8 mouse cellular contexts compared by ENCODE assay signal in genomic region chr4:59805181-59805967, GRCm38 (mm10). TPM values are rescaled to one million over a fixed set of nuclear protein-coding genes. Genes with fewer than 3 reads are reported as not detected.
DNase-seq lines count a peak whose midpoint lies in the region; ATAC-seq and TF ChIP-seq lines count a peak whose summit lies in the region.

Gene Snx30 (plus strand): TSS chr4:59805840.

- no peak; the same call in 1 of the 2 replicates for TF ChIP-seq CTCF in intestine, postnatal 0 days (IDR thresholded peaks at IDR 0.05; ENCODE audit: low read depth)
- TF ChIP-seq CTCF in small intestine, adult 2 months (IDR thresholded peaks at IDR 0.05; ENCODE audit: extremely low read depth, insufficient read length, insufficient replicate concordance, low read depth, low read length), result no peak

- peak; percentile 54 for TF ChIP-seq POLR2A in small intestine, adult 2 months (IDR thresholded peaks at IDR 0.05; ENCODE audit: low read depth, low read length)

- H3K9ac ChIP-seq in intestine, postnatal 0 days (ENCODE audit: low read depth, low read length), result peak within 1 kb of the TSS; percentile 71
- H3K9ac ChIP-seq in limb, embryonic 11.5 days (ENCODE audit: low read length), result peak within 1 kb of the TSS; percentile 74
- H3K9ac ChIP-seq in midbrain, embryonic 13.5 days (replicated peaks), result peak within 1 kb of the TSS; percentile 89

- peak; percentile 90 for DNase-seq in layer of hippocampus, adult 11-12 months (ENCODE audit: low spot score)
- no peak for DNase-seq in layer of hippocampus, adult 9-10 months (ENCODE audit: low spot score)
- DNase-seq in embryonic facial prominence, embryonic 10.5 days (ENCODE audit: low spot score), result peak; percentile 91
- DNase-seq in limb, embryonic 11.5 days (ENCODE audit: low spot score), result peak; percentile 88

- ATAC-seq in granulocyte monocyte progenitor cell, adult 5-6 weeks (replicated peaks; ENCODE audit: poor library complexity, severe bottlenecking), result peak; percentile 54
- peak; percentile 96 for ATAC-seq in intestine, postnatal 0 days
- peak; percentile 95 for ATAC-seq in limb, embryonic 11.5 days (ENCODE audit: insufficient number of reproducible peaks, low FRiP score, low TSS enrichment, low read depth)
- peak; percentile 91 for ATAC-seq in midbrain, embryonic 13.5 days

- no peaks in the 10 kb centered on the region for H3K9me3 ChIP-seq in embryonic facial prominence, embryonic 10.5 days
- H3K9me3 ChIP-seq in intestine, postnatal 0 days (ENCODE audit: control insufficient read depth), result no peaks in the 10 kb centered on the region
- H3K9me3 ChIP-seq in limb, embryonic 11.5 days (ENCODE audit: control insufficient read depth, low read length), result no peaks in the 10 kb centered on the region
- H3K9me3 ChIP-seq in midbrain, embryonic 13.5 days, result no peaks in the 10 kb centered on the region

- WGBS in embryonic facial prominence, embryonic 10.5 days, result 2% methylated on average over 45 of the region's 45 CpGs
- 5% methylated on average over 32 of the region's 45 CpGs for WGBS in intestine, postnatal 0 days
- WGBS in limb, embryonic 11.5 days, result 3% methylated on average over 36 of the region's 45 CpGs
- 3% methylated on average over 42 of the region's 45 CpGs for WGBS in midbrain, embryonic 13.5 days
- 5% methylated on average over 42 of the region's 45 CpGs for WGBS in small intestine, adult 2 months

- H3K27ac ChIP-seq in embryonic facial prominence, embryonic 10.5 days (replicated peaks), result peak within 1 kb of the TSS; percentile 90
- H3K27ac ChIP-seq in intestine, postnatal 0 days (ENCODE audit: low read depth, low read length), result peak within 1 kb of the TSS; percentile 50
- H3K27ac ChIP-seq in limb, embryonic 11.5 days (replicated peaks; ENCODE audit: low read depth, low read length), result 0 out of 2 replicates have a peak within 1 kb of the TSS, but pooled peaks have one; percentile 14
- H3K27ac ChIP-seq in midbrain, embryonic 13.5 days, result peak within 1 kb of the TSS; percentile 79
- peak within 1 kb of the TSS; percentile 50 for H3K27ac ChIP-seq in small intestine, adult 2 months (ENCODE audit: insufficient read depth, low read depth, low read length)

- H3K36me3 ChIP-seq in embryonic facial prominence, embryonic 10.5 days (replicated peaks), result no peaks in the 10 kb centered on the region
- no peaks in the 10 kb centered on the region for H3K36me3 ChIP-seq in intestine, postnatal 0 days (ENCODE audit: control insufficient read depth, insufficient read depth)
- no peaks in the 10 kb centered on the region for H3K36me3 ChIP-seq in limb, embryonic 11.5 days (ENCODE audit: control insufficient read depth, insufficient read depth, low read length)
- no peaks in the 10 kb centered on the region for H3K36me3 ChIP-seq in midbrain, embryonic 13.5 days
- no peaks in the 10 kb centered on the region for H3K36me3 ChIP-seq in small intestine, adult 2 months (ENCODE audit: control insufficient read depth, insufficient read depth, low read length)

- peaks cover 3% of the 10 kb centered on the region; the same call in 1 of the 2 replicates for H3K27me3 ChIP-seq in embryonic facial prominence, embryonic 10.5 days (replicated peaks; ENCODE audit: low read depth, poor library complexity, severe bottlenecking)
- H3K27me3 ChIP-seq in intestine, postnatal 0 days (replicated peaks; ENCODE audit: control insufficient read depth, insufficient read depth, low read length), result no peaks in the 10 kb centered on the region
- H3K27me3 ChIP-seq in limb, embryonic 11.5 days (ENCODE audit: control insufficient read depth, insufficient read depth, low read length), result no peaks in the 10 kb centered on the region
- no peaks in the 10 kb centered on the region for H3K27me3 ChIP-seq in midbrain, embryonic 13.5 days
- no peaks in the 10 kb centered on the region for H3K27me3 ChIP-seq in small intestine, adult 2 months (ENCODE audit: control insufficient read depth, insufficient read depth, low read length)

- H3K4me3 ChIP-seq in embryonic facial prominence, embryonic 10.5 days, result peak within 1 kb of the TSS; percentile 93
- peak within 1 kb of the TSS; percentile 93 for H3K4me3 ChIP-seq in intestine, postnatal 0 days (ENCODE audit: low read depth, low read length)
- H3K4me3 ChIP-seq in limb, embryonic 11.5 days (ENCODE audit: low read depth, low read length), result peak within 1 kb of the TSS; percentile 86
- peak within 1 kb of the TSS; percentile 92 for H3K4me3 ChIP-seq in midbrain, embryonic 13.5 days (replicated peaks)
- H3K4me3 ChIP-seq in small intestine, adult 2 months (ENCODE audit: low read depth, low read length), result peak within 1 kb of the TSS; percentile 93

- peak within 1 kb of the TSS; percentile 97 for H3K4me2 ChIP-seq in intestine, postnatal 0 days (replicated peaks; ENCODE audit: low read depth)
- H3K4me2 ChIP-seq in limb, embryonic 11.5 days (ENCODE audit: low read depth, severe bottlenecking), result peak within 1 kb of the TSS; percentile 99
- peak within 1 kb of the TSS; percentile 97 for H3K4me2 ChIP-seq in midbrain, embryonic 13.5 days (replicated peaks)

- peaks cover 21% of the 10 kb centered on the region for H3K4me1 ChIP-seq in embryonic facial prominence, embryonic 10.5 days
- H3K4me1 ChIP-seq in intestine, postnatal 0 days (replicated peaks; ENCODE audit: control insufficient read depth, insufficient read depth, low read length), result no peaks in the 10 kb centered on the region
- no peaks in the 10 kb centered on the region for H3K4me1 ChIP-seq in limb, embryonic 11.5 days (ENCODE audit: control insufficient read depth, insufficient read depth, low read length)
- H3K4me1 ChIP-seq in midbrain, embryonic 13.5 days (replicated peaks), result peaks cover 27% of the 10 kb centered on the region
- H3K4me1 ChIP-seq in small intestine, adult 2 months (ENCODE audit: control insufficient read depth, insufficient read depth, insufficient read length, low read length), result 0 out of 2 replicates have a peak, but pooled peaks cover 2% of the 10 kb centered on the region

RNA-seq across cellular contexts. Expression of gene Snx30, which starts in this region (rescaled TPM):
- 6.4 and 7.9 TPM in 2 replicates for polyA plus RNA-seq in embryonic facial prominence, embryonic 10.5 days (2016; fragmentation: Nextera tagmentation; extraction: Ambion mirVana)
- total RNA-seq in granulocyte monocyte progenitor cell, adult 5-6 weeks (2014; fragmentation: Nextera tagmentation), result 18.8 and 23.8 TPM in 2 replicates
- total RNA-seq in granulocyte monocyte progenitor cell, adult 5-6 weeks (2017), result 21.7 and 25.8 TPM in 2 replicates
- polyA plus RNA-seq in intestine, postnatal 0 days (2015; fragmentation: Nextera tagmentation; extraction: Ambion mirVana), result 5.1 and 5.7 TPM in 2 replicates
- polyA plus RNA-seq in limb, embryonic 11.5 days (2014; fragmentation: Nextera tagmentation; extraction: Ambion mirVana), result 6.4 and 6.5 TPM in 2 replicates
- polyA plus RNA-seq in midbrain, embryonic 13.5 days (2015; fragmentation: Nextera tagmentation; extraction: Ambion mirVana), result 13.7 and 14.3 TPM in 2 replicates
- 0.74 and 0.75 TPM in 2 replicates for polyA plus RNA-seq in small intestine, adult 2 months (2012; rRNA removed)

Comparison
In these comparisons a context has a peak if more than half of its experiments do, and no peak if none do; other contexts are left out.
1. H3K27ac ChIP-seq: peak in every context shown above with its lines; median percentile 90 in embryonic facial prominence, embryonic 10.5 days; 79 in midbrain, embryonic 13.5 days; 50 in intestine, postnatal 0 days; 50 in small intestine, adult 2 months; 14 in limb, embryonic 11.5 days.